Mouse (Mus musculus) E14TG2a.4 (cell line): ENCODE measurements around the gene Wnt5b.

Experiments used
- H3K27me3 ChIP-seq: 2 replicates; pipeline ENCODE4 v1.6.1; 2014; ENCODE audit warnings: low read length, control low read depth; ENCODE audit not compliant: insufficient read depth
- H3K36me3 ChIP-seq: 2 replicates; pipeline ENCODE4 v1.6.1; 2014; ENCODE audit warnings: low read length, control low read depth; ENCODE audit not compliant: insufficient read depth
- H3K4me1 ChIP-seq: replicated peaks from 2 replicates; pipeline ENCODE4 v1.6.1; 2014; ENCODE audit warnings: low read depth, low read length, control low read depth
- H3K4me3 ChIP-seq: replicated peaks from 2 replicates; pipeline ENCODE4 v1.5.1; 2014; ENCODE audit warnings: mild to moderate bottlenecking, low read length
- H3K9me3 ChIP-seq: 2 replicates; pipeline ENCODE4 v1.6.1; 2014; ENCODE audit warnings: low read length, control low read depth
- CTCF ChIP-seq: conservative IDR thresholded peaks from 2 replicates; pipeline ENCODE4 v1.5.1; 2014; ENCODE audit warnings: low read length
- NANOG ChIP-seq: IDR thresholded peaks from 2 replicates; pipeline ENCODE4 v1.6.1; 2014; ENCODE audit warnings: borderline replicate concordance, low read length, mixed read lengths
- POU5F1 ChIP-seq: IDR thresholded peaks from 2 replicates; pipeline ENCODE4 v1.6.1; 2014; ENCODE audit warnings: low read length, borderline replicate concordance

The Wnt5b gene

DNA sequence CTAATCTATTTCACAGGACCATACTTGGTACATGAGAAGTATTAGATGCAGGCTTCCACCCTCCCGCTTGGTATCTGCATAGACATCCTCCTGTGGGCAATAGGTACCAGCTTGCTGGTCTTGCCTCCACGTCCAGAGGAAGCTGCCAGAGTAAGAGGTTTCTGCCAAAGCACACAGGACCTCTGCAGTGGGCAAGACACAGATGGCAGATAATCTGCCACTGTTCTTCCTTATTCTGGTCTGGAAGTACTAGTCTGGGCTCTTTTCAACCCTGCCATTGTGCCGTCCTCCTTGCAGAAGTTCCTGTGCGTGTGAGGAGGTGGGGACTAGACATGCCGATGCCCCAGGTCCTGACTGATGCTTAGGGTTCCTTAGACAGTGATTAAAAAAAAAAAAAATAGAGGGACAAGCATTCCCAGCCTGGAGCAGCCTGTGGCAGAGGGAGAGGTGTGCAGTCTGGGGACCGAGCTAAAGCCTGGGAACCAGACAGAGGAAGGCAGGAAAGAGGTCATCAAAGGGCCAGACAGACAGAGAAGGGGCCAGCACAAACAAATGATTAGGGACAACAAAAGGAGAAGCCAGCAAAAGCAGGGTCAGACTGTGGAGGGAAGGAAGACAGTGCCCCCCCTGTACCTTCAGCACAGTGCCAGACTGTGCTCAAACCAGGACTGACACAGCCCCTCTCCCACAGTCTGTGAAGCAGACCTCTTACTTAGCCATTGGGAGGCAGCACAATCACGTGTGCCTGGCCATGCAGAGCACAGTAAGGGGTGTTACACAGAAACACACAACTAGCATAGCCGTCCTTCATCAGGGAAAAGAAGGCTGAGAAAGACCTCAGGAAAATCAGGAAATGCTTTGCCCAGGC, 106.0 kb downstream of the Wnt5b start:
- Histone ChIP-seq H3K4me3 (no peak overlapping the region), H3K9me3 (no peaks in the 10 kb centered on the region), H3K4me1 (peaks cover 34% of the 10 kb centered on the region), H3K36me3 (no peaks in the 10 kb centered on the region), H3K27me3 (peaks cover 25% of the 10 kb centered on the region)
- TF ChIP-seq CTCF (no peak), NANOG (no peak), POU5F1 (no peak)

DNA sequence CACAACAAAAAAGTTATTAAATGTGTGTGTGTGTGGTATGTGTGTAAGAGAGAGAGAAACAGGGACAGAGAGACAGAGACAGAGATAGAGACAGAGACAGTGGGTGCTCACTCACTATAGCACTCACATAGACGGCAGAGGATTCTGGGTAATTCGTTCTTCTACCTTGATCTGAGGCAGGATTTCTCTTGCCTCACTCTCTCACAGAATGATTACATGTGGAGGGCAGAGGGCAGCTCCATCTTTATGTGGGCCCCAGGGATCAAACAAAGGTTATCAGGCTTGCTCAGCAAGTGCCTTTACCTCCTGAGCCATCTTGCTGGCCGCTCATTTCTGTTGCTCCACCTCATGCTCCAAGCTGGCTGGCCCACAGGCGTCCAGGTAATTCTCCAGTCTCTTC, 109.8 kb downstream of the Wnt5b start:
- no peak for TF ChIP-seq POU5F1
- no peak for TF ChIP-seq NANOG
- no peak for TF ChIP-seq CTCF
- H3K9me3 ChIP-seq = no peaks in the 10 kb centered on the region
- peaks cover 15% of the 10 kb centered on the region for H3K4me1 ChIP-seq

DNA sequence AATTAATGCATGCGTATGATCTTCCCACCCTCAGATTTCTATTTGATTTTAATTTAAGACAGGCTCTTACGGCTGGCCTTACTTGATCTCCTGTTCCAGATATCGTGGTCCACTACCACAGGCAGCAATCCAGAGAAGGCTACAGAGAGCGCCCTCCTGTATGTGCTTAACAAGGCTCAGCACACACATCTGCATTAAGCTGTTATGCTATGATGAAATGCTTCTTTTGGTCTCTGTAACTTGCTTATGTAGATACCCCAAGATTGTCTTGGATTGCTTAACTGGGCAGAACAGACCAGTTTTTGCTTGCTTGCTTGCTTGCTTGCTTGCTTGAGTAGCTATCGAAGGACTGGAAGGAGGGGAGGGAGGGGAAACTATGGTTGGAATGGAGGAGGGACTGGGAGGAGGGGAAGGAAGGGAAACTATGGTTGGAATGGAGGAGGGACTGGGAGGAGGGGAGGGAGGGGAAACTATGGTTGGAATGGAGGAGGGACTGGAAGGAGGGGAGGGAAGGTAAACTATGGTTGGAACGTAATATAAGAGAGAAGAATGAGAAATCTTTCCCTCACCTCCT, 112.3 kb downstream of the Wnt5b start:
- Histone ChIP-seq H3K36me3 (no peaks in the 10 kb centered on the region), H3K27me3 (peaks cover 11% of the 10 kb centered on the region; the same call in 1 of the 2 replicates), H3K4me1 (peaks cover 26% of the 10 kb centered on the region), H3K9me3 (no peaks in the 10 kb centered on the region), H3K4me3 (no peak overlapping the region)
- no peak for TF ChIP-seq CTCF
- TF ChIP-seq NANOG = no peak
- no peak for TF ChIP-seq POU5F1

More for the DNA sequence above, 109.8 kb downstream of the Wnt5b start:
- Histone ChIP-seq H3K36me3 (no peaks in the 10 kb centered on the region), H3K4me3 (no peak overlapping the region), H3K27me3 (peaks cover 19% of the 10 kb centered on the region)

DNA sequence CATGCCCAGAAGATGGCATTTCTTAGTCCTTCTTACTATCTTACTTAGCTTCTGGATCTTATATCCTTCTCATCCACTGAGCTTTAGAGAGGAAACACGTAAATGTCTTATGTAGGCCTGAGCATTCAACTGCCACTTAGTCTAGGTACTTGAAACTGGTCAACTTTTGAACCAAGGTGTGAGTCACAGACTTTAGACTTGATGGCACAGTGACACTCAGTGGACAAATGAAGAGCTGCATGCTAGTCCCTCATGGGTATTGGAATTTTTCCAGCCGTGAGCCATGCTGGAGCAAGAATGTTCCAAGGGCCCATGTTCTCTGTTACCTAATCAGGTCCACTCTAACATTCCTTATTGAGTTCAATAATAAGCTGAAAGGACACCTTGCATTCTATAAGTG, 113.6 kb downstream of the Wnt5b start:
- H3K4me1 ChIP-seq = peaks cover 33% of the 10 kb centered on the region
- TF ChIP-seq NANOG = no peak
- no peak for TF ChIP-seq POU5F1
- peak; percentile 93 for TF ChIP-seq CTCF
- H3K4me3 ChIP-seq = no peak overlapping the region
- H3K36me3 ChIP-seq = no peaks in the 10 kb centered on the region
- peaks cover 9% of the 10 kb centered on the region; the same call in 1 of the 2 replicates for H3K27me3 ChIP-seq
- no peaks in the 10 kb centered on the region for H3K9me3 ChIP-seq

DNA sequence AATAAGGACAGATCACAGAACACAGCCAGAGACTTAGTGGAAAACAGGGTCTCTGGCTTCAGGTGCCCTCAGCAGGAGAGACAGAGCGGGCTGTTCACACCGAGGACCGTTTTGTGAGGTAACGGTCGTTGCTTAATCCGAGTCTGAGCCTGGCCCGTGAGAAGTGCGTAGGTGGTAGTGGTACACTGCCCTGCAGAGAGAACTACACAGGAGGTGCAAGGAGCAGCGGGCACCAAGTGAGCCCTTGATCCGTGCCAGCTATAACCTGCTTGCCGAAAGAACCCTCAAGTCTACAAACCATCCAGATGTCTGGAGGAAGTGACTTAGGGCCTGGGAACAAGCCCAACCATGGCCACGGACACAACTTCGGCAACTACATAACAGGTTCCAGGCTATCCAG, 114.8 kb downstream of the Wnt5b start:
- peaks cover 26% of the 10 kb centered on the region for H3K4me1 ChIP-seq
- no peaks in the 10 kb centered on the region for H3K9me3 ChIP-seq
- peaks cover 9% of the 10 kb centered on the region; the same call in 1 of the 2 replicates for H3K27me3 ChIP-seq
- no peaks in the 10 kb centered on the region for H3K36me3 ChIP-seq
- H3K4me3 ChIP-seq = no peak overlapping the region
- TF ChIP-seq POU5F1 (no peak), NANOG (no peak), CTCF (no peak)

DNA sequence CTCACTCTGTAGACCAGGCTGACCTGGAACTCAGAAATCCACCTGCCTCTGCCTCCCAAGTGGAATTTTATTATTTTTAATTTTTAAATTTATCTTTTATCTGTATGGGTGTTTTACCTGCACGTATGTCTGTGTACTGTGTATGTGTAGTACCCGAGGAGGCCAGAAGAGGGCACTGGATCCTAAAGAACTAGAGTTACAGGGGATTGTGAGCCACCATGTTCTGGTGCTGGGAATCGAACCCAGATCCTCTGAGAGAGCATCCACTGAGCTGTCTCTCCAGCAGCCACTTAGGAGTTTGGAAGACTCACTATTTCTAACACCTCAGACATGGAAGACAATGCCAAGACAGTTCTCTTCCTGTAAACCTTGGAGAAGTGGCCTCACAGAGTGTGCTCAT, 115.5 kb downstream of the Wnt5b start:
- H3K36me3 ChIP-seq = no peaks in the 10 kb centered on the region
- H3K9me3 ChIP-seq = no peaks in the 10 kb centered on the region
- H3K27me3 ChIP-seq = peaks cover 9% of the 10 kb centered on the region; the same call in 1 of the 2 replicates
- no peak overlapping the region for H3K4me3 ChIP-seq
- H3K4me1 ChIP-seq = peaks cover 33% of the 10 kb centered on the region
- TF ChIP-seq CTCF (peak; percentile 43; the same call in 1 of the 2 replicates), NANOG (no peak)

DNA sequence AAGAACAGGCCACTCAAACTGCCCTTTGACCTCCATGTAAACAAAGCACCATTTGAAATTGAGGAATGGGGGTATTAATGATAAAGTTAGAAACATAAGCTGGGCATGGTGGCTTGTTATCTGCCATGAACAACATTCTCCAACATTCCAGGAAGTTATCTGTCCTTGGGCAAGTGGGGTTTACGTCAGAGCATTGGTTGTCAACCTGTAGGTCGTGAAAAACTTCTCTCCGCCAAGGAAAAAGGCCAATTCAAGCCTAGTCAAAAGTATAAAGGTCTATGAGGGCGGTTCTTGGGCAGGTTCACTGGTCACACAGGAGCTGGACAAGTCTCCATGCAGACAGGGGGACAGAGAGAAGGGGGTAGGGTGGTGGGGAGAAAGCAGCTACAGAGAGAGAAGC, 123.1 kb downstream of the Wnt5b start:
- Histone ChIP-seq H3K9me3 (no peaks in the 10 kb centered on the region), H3K4me3 (no peak overlapping the region), H3K27me3 (no peaks in the 10 kb centered on the region), H3K4me1 (peaks cover 81% of the 10 kb centered on the region), H3K36me3 (no peaks in the 10 kb centered on the region)
- TF ChIP-seq POU5F1 (no peak), CTCF (no peak), NANOG (no peak)

DNA sequence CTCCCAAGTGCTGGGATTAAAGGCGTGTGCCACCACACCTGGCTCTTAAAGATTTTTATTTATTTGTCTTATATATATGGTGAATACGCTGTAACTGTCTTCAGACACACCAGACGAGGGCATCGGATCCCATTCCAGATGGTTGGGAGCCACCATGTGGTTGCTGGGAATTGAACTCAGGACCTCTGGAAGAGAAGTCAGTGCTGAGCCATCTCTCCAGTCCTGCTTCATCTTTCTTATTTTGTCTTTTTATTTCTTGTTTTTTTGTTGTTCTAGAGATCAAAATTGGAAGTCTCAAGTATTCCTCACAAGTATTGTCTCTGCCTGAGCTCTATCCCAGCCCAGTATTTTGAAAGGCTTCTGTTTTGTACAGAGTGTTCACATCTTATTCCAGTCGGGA, 123.8 kb downstream of the Wnt5b start:
- no peaks in the 10 kb centered on the region for H3K9me3 ChIP-seq
- H3K4me3 ChIP-seq = no peak overlapping the region
- no peaks in the 10 kb centered on the region for H3K27me3 ChIP-seq
- H3K36me3 ChIP-seq = peaks cover 3% of the 10 kb centered on the region; the same call in 1 of the 2 replicates
- no peak for TF ChIP-seq NANOG
- no peak for TF ChIP-seq CTCF
- no peak for TF ChIP-seq POU5F1
- peaks cover 84% of the 10 kb centered on the region for H3K4me1 ChIP-seq
